Mouse (Mus musculus) thymus, postnatal 0 days (tissue): Measurements from ENCODE around the gene Rab11fip4. TPM values are rescaled to one million over a fixed set of nuclear protein-coding genes. Genes with fewer than 3 reads are reported as not detected.

Experiments
- DNase-seq: peaks from one replicate; pipeline ENCODE4 v3.0.0-alpha.2; 2015; ENCODE audit warnings: low spot score
- polyA plus RNA-seq: library from polyadenylated mRNA; unstranded; fragments of >200 nt; fragmentation: Nextera tagmentation; extraction: Ambion mirVana; gene quantifications from 2 replicates; pipeline ENCODE4 v1.2.1, GENCODE M21; 2015

Gene Rab11fip4
- polyA plus RNA-seq = 8.4 and 8.6 TPM in 2 replicates

DNA sequence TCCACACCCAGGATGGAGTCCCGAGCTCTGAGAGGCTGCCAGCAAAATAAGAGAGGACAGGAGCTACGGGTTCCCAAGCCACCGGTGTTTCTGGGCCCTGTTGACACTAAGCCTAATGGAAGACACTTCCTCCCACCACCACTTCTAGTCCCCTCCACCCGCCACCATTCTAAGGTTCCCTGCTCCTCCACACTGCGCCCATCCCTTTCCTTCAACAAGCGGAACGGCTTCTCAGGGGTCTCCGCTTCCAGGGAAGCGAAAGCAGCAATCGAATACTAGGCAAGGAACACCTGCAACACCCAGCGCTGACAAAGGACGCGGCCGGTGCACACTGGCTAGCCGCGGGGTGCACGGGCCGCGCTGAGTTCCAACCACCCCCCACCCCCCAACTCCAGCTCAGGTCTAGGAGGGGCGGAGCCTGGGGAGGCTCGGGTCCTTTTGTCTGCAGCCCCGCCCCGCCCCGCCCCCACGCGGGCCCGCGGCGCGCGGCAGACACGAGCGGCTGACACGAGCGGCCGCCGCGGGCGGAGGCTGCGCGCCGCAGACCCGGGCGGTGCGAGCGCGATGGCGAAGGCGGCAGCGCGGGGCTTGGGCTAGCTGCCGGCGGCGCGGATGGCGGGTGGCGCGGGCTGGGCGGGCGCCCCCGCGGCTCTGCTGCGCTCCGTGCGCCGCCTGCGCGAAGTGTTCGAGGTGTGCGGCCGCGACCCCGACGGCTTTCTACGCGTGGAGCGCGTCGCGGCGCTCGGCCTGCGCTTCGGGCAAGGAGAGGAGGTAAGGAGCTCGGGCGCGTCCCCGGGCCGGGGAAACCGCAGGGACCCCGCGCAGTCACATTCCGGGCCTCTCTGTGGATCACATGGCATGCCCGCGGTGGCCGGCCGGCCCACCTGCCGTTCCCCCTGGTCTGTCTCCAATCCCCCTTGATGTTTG, at the start of gene Rab11fip4:
TSS of gene Rab11fip4 (plus strand) at position 549 of the 927 bp plus-strand sequence.
- DNase-seq = peak; percentile 75

DNA sequence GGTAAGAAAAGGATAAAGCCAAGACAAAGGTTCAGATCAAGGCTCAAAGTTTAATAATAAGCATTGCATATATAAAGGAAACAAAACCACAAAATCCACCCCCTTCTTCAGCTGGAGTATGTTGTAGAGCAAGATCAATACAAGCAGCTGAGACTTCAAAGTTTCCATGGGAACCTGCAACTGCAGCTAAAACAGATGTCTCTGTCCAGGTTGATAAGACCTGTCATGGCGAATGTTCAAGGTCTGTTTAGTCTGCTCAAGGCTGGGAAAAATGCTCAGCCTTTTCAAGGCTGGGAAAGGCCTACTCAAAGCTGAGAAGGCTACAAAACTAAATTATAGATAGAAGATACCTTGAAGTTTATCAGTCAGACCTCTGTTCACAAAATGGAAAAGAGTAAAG, 38.4 kb upstream of the Rab11fip4 start:
- DNase-seq = peak; percentile 39

DNA sequence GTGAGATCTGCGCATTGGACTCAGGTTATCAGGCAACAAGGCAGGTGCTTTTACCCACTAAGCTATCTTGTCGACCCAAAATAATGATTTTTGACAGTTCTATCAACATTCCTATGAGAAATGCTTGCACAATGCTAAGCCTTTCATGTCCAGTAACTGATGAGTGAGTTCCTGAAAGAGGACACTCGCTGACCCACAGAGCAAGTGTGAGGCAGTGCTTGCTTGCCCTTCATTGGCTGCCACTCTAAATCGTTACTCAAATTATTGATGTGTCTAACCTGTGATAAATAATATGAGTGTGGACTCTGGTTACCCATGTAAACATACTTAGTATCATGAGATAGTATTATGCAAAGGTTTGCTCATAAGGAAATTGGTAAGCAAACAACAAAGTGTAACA, 30.5 kb upstream of the Rab11fip4 start:
- no peak for DNase-seq

GRCm38 (mm10) chr11:79563493-79563892, 27.5 kb upstream of the Rab11fip4 start:
- DNase-seq = no peak

DNA sequence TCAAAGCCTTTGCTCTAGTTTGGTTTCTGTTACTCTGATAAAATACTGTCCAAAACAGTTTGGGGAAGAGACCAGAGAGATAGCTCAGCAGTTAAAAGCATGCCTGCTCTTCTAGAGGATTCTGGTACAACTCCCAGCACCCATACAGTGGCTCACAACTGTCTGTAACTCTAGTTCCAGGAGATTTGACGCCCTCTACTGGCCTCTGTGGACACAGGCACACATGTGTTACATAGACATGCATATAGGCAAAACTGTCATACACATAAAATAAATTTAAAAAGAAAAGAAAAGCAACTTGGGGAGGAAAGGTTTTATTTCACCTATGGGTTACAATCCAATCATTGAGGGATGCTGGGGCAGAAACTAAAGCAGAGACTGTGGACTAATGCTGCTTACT, 24.1 kb upstream of the Rab11fip4 start:
- DNase-seq = no peak

GRCm38 (mm10) chr11:79568197-79568911, 22.7 kb upstream of the Rab11fip4 start:
- no peak for DNase-seq

DNA sequence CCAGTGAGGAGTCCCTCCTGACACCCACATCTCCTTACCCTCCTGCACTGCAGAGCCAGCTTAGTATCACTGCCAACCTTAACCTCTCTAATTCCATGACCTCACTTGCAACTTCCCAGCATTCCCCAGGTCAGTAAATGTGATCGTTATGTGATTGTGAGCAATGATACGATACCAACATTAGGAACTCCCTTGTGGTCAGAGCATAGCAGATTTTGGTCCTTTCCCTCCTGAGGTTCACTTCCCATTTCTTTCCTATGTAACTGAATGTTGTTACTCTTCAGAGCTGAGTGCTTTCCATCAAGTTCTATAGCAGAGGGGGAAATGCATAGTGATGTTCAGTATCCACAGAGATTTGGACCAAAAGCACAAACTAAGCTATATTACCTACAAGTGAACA, 20.7 kb upstream of the Rab11fip4 start:
- no peak for DNase-seq

DNA sequence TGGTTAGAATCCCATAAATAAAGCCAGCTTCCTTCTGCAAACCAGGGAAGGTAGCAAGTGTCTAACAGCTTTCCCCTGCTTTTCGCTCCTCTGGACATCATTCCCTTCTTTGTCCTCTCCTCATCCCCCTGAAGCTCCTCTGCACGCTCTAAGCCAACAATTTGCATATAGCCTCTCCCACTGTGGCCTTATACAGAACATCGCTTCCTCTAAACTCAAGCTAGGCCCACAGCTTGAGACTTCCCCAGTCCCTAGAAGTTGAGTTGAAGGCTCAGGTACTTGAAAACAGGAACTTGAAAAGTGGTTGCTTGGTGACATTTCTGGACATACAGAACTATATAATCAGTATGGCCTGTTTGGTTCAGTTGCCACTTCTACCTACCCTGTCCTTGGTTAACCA, 17.2 kb upstream of the Rab11fip4 start:
- no peak for DNase-seq

- peak; percentile 40 for DNase-seq
Measured at GRCm38 (mm10) chr11:79575383-79576073, 15.5 kb upstream of the Rab11fip4 start.

DNA sequence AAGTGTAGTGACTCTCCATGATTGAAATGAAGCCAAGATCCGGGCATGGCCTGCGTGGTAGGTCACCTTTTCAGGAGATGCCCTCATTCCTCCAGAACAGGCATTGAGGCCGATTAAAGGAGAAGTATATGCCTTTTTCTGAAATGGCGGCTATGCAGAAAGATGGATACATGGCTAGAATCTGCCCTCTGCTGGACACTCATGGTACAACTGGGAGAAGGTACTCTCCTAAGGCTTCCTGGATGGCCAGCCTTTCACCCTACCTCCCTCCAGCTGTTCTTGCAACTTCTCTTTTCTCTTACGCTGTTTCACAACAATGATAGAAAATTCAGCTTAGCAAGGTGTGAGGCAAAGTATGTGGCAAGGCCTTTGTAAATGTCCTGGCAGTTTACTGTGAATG, 13.3 kb upstream of the Rab11fip4 start:
- DNase-seq = peak; percentile 84

DNA sequence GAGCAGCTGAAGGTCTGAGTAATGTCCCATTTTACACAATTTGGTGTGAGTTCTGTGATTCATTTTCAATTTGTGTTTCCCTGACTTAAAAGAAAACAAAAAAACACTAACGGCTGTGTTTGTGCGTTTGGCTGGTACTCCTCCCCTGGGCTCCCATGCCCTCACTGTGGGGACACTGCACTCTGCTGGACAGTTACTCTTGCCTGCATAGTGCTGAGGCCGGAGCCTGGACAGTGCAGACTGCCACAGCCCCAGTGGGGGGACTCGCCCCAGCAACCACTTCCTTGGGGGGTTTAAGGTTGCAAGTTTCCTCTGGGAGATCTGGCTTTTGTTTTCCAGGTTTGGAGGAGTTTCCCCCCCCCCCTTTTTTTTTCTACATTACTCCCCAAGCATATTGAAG, 10.4 kb upstream of the Rab11fip4 start:
- no peak for DNase-seq

- DNase-seq = no peak
Measured at GRCm38 (mm10) chr11:79581257-79581656, 9.8 kb upstream of the Rab11fip4 start.

GRCm38 (mm10) chr11:79584191-79584590, 6.8 kb upstream of the Rab11fip4 start:
- peak; percentile 79 for DNase-seq

GRCm38 (mm10) chr11:79589317-79590075, 1.5 kb upstream of the Rab11fip4 start:
- peak; percentile 66 for DNase-seq

GRCm38 (mm10) chr11:79591591-79591975, 571 bp downstream of the Rab11fip4 start:
- no peak for DNase-seq

GRCm38 (mm10) chr11:79593495-79593894, 2.5 kb downstream of the Rab11fip4 start:
- DNase-seq = peak; percentile 40

DNA sequence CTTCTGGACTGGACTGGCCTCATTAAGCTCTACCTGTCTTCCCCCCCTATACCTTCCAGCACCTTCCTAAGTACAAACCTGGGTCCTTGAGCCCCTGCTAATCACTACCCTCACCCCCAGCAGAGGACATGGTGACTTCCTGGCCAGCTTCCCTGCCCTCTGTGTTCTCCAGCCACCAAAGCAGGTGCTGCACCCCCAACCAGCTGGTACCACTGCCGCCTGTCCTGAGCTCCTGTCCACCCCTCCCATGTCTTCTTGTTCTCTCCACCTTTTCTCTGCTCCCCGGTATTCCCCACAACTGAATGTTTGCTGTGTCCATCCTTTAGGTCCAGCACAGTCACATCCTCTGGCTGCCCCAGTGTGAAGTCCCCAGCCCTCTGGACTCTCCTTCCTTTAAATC, 19.4 kb downstream of the Rab11fip4 start:
- DNase-seq = no peak

DNA sequence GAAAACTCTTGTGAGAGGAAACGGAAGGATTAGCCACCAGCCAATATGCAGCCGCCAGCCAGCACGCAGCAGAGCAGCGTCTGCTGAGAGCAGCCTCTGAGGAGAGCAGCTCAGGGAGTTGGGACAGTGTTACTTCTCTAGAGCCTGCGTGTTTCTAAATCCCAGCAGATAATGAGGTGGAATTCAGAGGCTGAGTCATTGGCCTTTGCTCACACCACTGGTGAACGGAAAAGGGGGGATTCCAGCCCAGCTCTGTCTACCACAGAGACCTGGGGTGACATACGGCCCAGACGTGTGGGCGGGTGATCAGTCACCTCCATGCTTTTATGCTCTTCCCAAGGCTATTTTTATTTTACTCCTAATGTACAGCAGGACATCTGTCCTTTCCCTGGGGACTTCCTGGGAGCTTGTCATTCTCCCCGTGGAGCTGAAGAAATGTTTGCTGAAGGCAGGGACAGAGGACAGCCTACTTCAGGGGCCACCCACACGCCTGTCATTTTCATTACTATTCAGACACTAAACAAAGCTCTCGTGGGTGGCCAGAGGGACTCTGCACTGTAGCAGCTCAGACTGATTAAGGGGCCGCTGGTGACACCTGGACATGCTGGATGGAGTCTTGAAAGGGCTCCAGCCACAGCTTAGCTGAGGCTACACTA, 20.1 kb downstream of the Rab11fip4 start:
- DNase-seq = peak; percentile 46

GRCm38 (mm10) chr11:79612046-79612600, 21.1 kb downstream of the Rab11fip4 start:
- peak; percentile 65 for DNase-seq

GRCm38 (mm10) chr11:79613084-79613483, 22.1 kb downstream of the Rab11fip4 start:
- DNase-seq = no peak
